20 mouse cellular contexts compared by ENCODE assay signal in genomic region chr14:121349291-121349690, GRCm38 (mm10). TPM values are rescaled to one million over a fixed set of nuclear protein-coding genes. Genes with fewer than 3 reads are reported as not detected.
DNase-seq lines count a peak whose midpoint lies in the region; ATAC-seq and TF ChIP-seq lines count a peak whose summit lies in the region.
"Had no signal": no experiment of that assay in that cellular context is flagged by ENCODE, and none has a peak within 500 bp of the region (broad histone marks: within the 10 kb centered on the region; RNA-seq: fewer than 3 reads in every experiment).

No protein-coding gene starts in this region.

- no peak overlapping the region for H3K4me3 ChIP-seq in heart, embryonic 12.5 days
- no peak overlapping the region for H3K4me3 ChIP-seq in spleen, adult 2 months (ENCODE audit: extremely low read depth, insufficient read depth, insufficient read length)
- H3K4me3 ChIP-seq in hindbrain, embryonic 12.5 days: no peak overlapping the region
- H3K4me3 ChIP-seq: embryonic facial prominence, embryonic 12.5 days; left cerebral cortex, adult 2 months; megakaryocyte, embryonic 14.5 days had no signal

- no peak for ATAC-seq in heart, embryonic 12.5 days (ENCODE audit: insufficient number of reproducible peaks, low FRiP score)
- peak; percentile 42; the same call in 1 of the 2 replicates for ATAC-seq in neutrophil, adult 5-6 weeks (ENCODE audit: extremely low read depth, insufficient number of reproducible peaks, low FRiP score, poor library complexity, severe bottlenecking)
- no peak for ATAC-seq in hindbrain, embryonic 12.5 days (ENCODE audit: low FRiP score)
- ATAC-seq: intestine, embryonic 16.5 days; midbrain, embryonic 16.5 days had no signal

- no peak for TF ChIP-seq CTCF in spleen, adult 2 months (IDR thresholded peaks at IDR 0.05; ENCODE audit: extremely low read depth, insufficient read depth, insufficient read length, insufficient replicate concordance)

- H3K27ac ChIP-seq in heart, embryonic 12.5 days (ENCODE audit: poor library complexity, severe bottlenecking): 0 out of 2 replicates have a peak overlapping the region, but pooled peaks have one; percentile 4
- H3K27ac ChIP-seq in spleen, adult 2 months (ENCODE audit: insufficient read depth, low read length): peak overlapping the region; percentile 36; the same call in 1 of the 2 replicates
- no peak overlapping the region for H3K27ac ChIP-seq in hindbrain, embryonic 12.5 days
- H3K27ac ChIP-seq: embryonic facial prominence, embryonic 12.5 days; left cerebral cortex, adult 2 months; liver, embryonic 14.5 days had no signal

- no peaks in the 10 kb centered on the region for H3K27me3 ChIP-seq in heart, embryonic 12.5 days (replicated peaks)
- H3K27me3 ChIP-seq in spleen, adult 2 months (ENCODE audit: control insufficient read depth, insufficient read depth, low read length): no peaks in the 10 kb centered on the region
- no peaks in the 10 kb centered on the region for H3K27me3 ChIP-seq in hindbrain, embryonic 12.5 days
- H3K27me3 ChIP-seq: embryonic facial prominence, embryonic 12.5 days; megakaryocyte, embryonic 14.5 days had no signal

- peaks cover 90% of the 10 kb centered on the region for H3K4me1 ChIP-seq in heart, embryonic 12.5 days (replicated peaks)
- peaks cover 67% of the 10 kb centered on the region for H3K4me1 ChIP-seq in spleen, adult 2 months (ENCODE audit: control insufficient read depth, insufficient read depth, insufficient read length)
- peaks cover 21% of the 10 kb centered on the region for H3K4me1 ChIP-seq in hindbrain, embryonic 12.5 days

- H3K4me2 ChIP-seq in heart, embryonic 12.5 days: no peak overlapping the region
- no peak overlapping the region for H3K4me2 ChIP-seq in hindbrain, embryonic 12.5 days (replicated peaks)
- H3K4me2 ChIP-seq: embryonic facial prominence, embryonic 12.5 days had no signal

- 79% methylated on average over 5 of the region's 5 CpGs for WGBS in heart, embryonic 12.5 days
- 32% methylated on average over 5 of the region's 5 CpGs for WGBS in spleen, adult 2 months
- 84% methylated on average over 5 of the region's 5 CpGs for WGBS in hindbrain, embryonic 12.5 days

- TF ChIP-seq POLR2A in spleen, adult 2 months (IDR thresholded peaks at IDR 0.05; ENCODE audit: low read depth, low read length): no peak

- H3K36me3 ChIP-seq in heart, embryonic 12.5 days: no peaks in the 10 kb centered on the region
- H3K36me3 ChIP-seq in spleen, adult 2 months (ENCODE audit: control insufficient read depth, insufficient read depth, low read length): no peaks in the 10 kb centered on the region
- H3K36me3 ChIP-seq in hindbrain, embryonic 12.5 days: no peaks in the 10 kb centered on the region
- H3K36me3 ChIP-seq: embryonic facial prominence, embryonic 12.5 days had no signal

- H3K9ac ChIP-seq in heart, embryonic 12.5 days: no peak overlapping the region
- H3K9ac ChIP-seq in hindbrain, embryonic 12.5 days: no peak overlapping the region
- H3K9ac ChIP-seq: embryonic facial prominence, embryonic 12.5 days; liver, embryonic 14.5 days had no signal

- H3K9me3 ChIP-seq in heart, embryonic 12.5 days (replicated peaks): no peaks in the 10 kb centered on the region
- H3K9me3 ChIP-seq in hindbrain, embryonic 12.5 days (replicated peaks): no peaks in the 10 kb centered on the region
- H3K9me3 ChIP-seq: embryonic facial prominence, embryonic 12.5 days; G1E; megakaryocyte, embryonic 14.5 days had no signal

- no peak for DNase-seq in heart, postnatal 4 days
- DNase-seq in spleen, adult 2 months (ENCODE audit: low read depth in 1 of 2, low spot score in 2 of 2): no peak
- DNase-seq in spleen, postnatal 4 days (ENCODE audit: low spot score in 2 of 2): no peak
- peak; percentile 52 for DNase-seq in R1 (ENCODE audit: low read depth, low spot score)
- DNase-seq in ovary, postnatal 10 days (ENCODE audit: low spot score): no peak
- DNase-seq: adrenal gland, postnatal 10 days; cerebellum, adult 18-20 months; gastrocnemius, postnatal 36 days; kidney, postnatal 10 days; lung, postnatal 10 days had no signal

RNA-seq across cellular contexts. Expression of gene Stk24, which starts 30.5 kb away (rescaled TPM):
- 52.9 and 55.6 TPM in 2 replicates for polyA plus RNA-seq in heart, embryonic 12.5 days (2016; fragmentation: Nextera tagmentation; extraction: Ambion mirVana)
- total RNA-seq in heart, postnatal 4 days (2021): 10 to 100 TPM; 84.8 to 93.5 TPM
- polyA plus RNA-seq in spleen, adult 2 months (2012; rRNA removed): 32.6 and 37.8 TPM in 2 replicates
- total RNA-seq in neutrophil, adult 5-6 weeks (2017): 162 and 165 TPM in 2 replicates
- polyA plus RNA-seq in hindbrain, embryonic 12.5 days (2016; fragmentation: Nextera tagmentation; extraction: Ambion mirVana): 38.4 and 41.2 TPM in 2 replicates
